Mouse (Mus musculus): ENCODE data around the gene Smcr8. TPM values are rescaled to one million over a fixed set of nuclear protein-coding genes. Genes with fewer than 3 reads are reported as not detected.

Gene Smcr8
- polyA plus RNA-seq, 1 experiment: 30.3 TPM

DNA sequence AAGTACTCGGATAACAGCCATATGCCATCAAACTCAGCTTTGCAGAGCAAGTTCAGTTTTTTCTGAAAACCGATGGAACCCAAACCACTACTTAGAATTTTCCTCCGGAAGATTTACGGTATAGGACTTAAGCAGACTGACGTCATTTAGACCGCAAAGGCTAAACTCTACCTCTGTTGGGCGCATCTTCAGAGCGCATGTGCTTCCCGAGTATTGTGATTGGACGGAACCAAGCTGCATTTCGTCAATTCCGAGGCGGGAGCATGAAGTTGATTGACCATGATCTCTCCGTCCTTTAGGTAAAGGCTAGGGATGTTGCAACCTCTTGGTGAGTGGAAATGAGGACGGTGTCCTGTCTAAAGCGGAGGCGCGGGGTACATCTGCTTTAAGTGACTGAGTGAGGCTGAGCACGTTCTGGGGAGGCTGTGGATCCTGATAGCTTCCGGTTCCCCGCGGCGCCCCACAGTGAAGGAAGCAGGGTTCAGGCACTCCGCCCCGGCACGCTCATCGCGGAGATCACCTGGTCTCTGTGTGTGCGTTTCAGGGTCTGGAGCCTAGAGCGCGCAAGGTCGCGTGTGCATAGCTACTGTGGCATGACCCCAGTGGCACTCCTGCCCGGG, 53.2 kb downstream of the Smcr8 start, which contains the start of gene Dhrs7b:
Gene Dhrs7b (plus strand): TSS at position 199 of the 620 bp plus-strand sequence.
- peaks cover 26% of the 10 kb centered on the region for H3K4me1 ChIP-seq (ENCODE audit: control insufficient read depth, insufficient read depth, low read length)
- H3K4me3 ChIP-seq (ENCODE audit: insufficient read depth, low read length): peak within 1 kb of the TSS; percentile 79
- TF ChIP-seq CTCF (IDR thresholded peaks at IDR 0.05; ENCODE audit: low read depth, low read length): no peak
- TF ChIP-seq POLR2A (IDR thresholded peaks at IDR 0.05; ENCODE audit: borderline replicate concordance, low read depth, low read length): no peak
- peak within 1 kb of the TSS; percentile 61 for H3K27ac ChIP-seq (ENCODE audit: insufficient read depth, low read depth, low read length)

DNA sequence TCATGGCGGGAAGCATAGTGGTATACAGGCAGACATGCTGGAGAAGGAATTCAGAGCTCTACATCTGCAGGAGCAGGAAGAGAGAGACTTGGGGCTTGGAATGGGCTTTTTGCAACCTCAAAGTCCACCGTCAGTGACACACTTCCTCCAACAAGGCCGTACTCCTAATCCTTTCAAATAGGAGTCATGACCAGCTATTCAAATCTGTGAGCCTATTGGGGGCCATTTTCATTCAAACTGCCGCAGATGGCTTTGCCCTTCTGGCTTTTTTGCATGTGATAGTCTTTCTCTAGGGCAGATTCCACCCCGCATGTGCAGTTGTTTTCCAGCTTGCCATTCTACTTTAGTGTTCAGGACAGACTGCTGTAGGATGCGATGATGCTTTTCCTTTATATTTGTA, 59.6 kb downstream of the Smcr8 start:
- Histone ChIP-seq H3K4me3 (ENCODE audit: insufficient read depth, low read length) (no peak overlapping the region), H3K4me1 (ENCODE audit: control insufficient read depth, insufficient read depth, low read length) (peaks cover 61% of the 10 kb centered on the region), H3K27ac (ENCODE audit: insufficient read depth, low read depth, low read length) (peak overlapping the region; percentile 89)
- TF ChIP-seq CTCF (IDR thresholded peaks at IDR 0.05; ENCODE audit: low read depth, low read length): no peak
- no peak for TF ChIP-seq POLR2A (IDR thresholded peaks at IDR 0.05; ENCODE audit: borderline replicate concordance, low read depth, low read length)

Other genes starting within 250 kb of the Smcr8 start
- 39.2 and 40.4 TPM in 2 replicates for gene Alkbh5, start 241.1 kb upstream of the Smcr8 start, polyA plus RNA-seq (2012; ENCODE audit: insufficient read depth, insufficient read length, missing spikeins)
- 17.1 and 17.5 TPM in 2 replicates for gene Llgl1, start 77.8 kb upstream of the Smcr8 start, polyA plus RNA-seq (2012; ENCODE audit: insufficient read depth, insufficient read length, missing spikeins)
- 144 and 146 TPM in 2 replicates for gene Flii, start 50.3 kb upstream of the Smcr8 start, polyA plus RNA-seq (2012; ENCODE audit: insufficient read depth, insufficient read length, missing spikeins)
- gene Mief2, start 49.1 kb upstream of the Smcr8 start, polyA plus RNA-seq (2012; ENCODE audit: insufficient read depth, insufficient read length, missing spikeins): 6.1 and 9.3 TPM in 2 replicates
- 13.2 and 13.7 TPM in 2 replicates for gene Top3a, start 159 bp upstream of the Smcr8 start, polyA plus RNA-seq (2012; ENCODE audit: insufficient read depth, insufficient read length, missing spikeins)
- 1.4 and 4.9 TPM in 2 replicates for gene Shmt1, start 34.2 kb downstream of the Smcr8 start, polyA plus RNA-seq (2012; ENCODE audit: insufficient read depth, insufficient read length, missing spikeins)
- gene Dhrs7b, start 53.1 kb downstream of the Smcr8 start, polyA plus RNA-seq (2012; ENCODE audit: insufficient read depth, insufficient read length, missing spikeins): 20.4 and 20.6 TPM in 2 replicates
- gene Tmem11, start 101.7 kb downstream of the Smcr8 start, polyA plus RNA-seq (2012; ENCODE audit: insufficient read depth, insufficient read length, missing spikeins): 19.4 and 20.8 TPM in 2 replicates
- gene Natd1, start 137.2 kb downstream of the Smcr8 start, polyA plus RNA-seq (2012; ENCODE audit: insufficient read depth, insufficient read length, missing spikeins): 15.5 and 19.2 TPM in 2 replicates
- gene Map2k3, start 154.5 kb downstream of the Smcr8 start, polyA plus RNA-seq (2012; ENCODE audit: insufficient read depth, insufficient read length, missing spikeins): 47.3 and 52.8 TPM in 2 replicates
- gene Kcnj12, start 245.0 kb downstream of the Smcr8 start, polyA plus RNA-seq (2012; ENCODE audit: insufficient read depth, insufficient read length, missing spikeins): not detected in 2 replicates